Mouse (Mus musculus) bone marrow, adult 2 months (tissue): Measurements from ENCODE around the gene Megf6.

Experiments used
- CTCF ChIP-seq: fragments of 200-500 bp; IDR thresholded peaks from 2 replicates; pipeline ENCODE4 v1.5.1; 2011; ENCODE audit warnings: low read length, control low read depth; ENCODE audit not compliant: control insufficient read depth, insufficient read depth
- POLR2A ChIP-seq: fragments of 200-500 bp; IDR thresholded peaks from 2 replicates; pipeline ENCODE4 v1.6.1; 2011; ENCODE audit warnings: low read depth, mild to moderate bottlenecking, control low read depth, low read length, borderline replicate concordance; ENCODE audit not compliant: control insufficient read depth

DNA sequence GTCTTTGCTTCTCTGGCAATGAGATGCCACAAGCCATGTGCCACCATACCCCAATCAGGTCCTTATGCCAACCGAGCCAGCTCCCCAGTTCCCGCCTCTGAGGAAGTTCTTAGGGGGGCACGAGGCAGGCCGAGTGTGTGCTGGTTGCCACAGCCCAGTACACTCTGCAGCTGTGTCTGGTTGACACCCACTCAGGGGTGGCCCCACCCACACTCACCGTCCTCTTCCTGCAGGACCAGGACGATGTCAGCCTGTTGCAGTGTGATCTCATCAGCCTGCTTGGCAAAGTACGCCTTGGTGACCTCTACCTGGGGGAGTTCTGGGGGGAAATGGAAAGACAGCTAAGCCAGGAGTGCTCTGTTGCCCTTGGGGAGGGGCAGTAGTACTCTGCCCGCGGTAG lies 109.0 kb downstream of the Megf6 start:
- TF ChIP-seq POLR2A (no peak), CTCF (no peak)
